Mouse (Mus musculus) CH12.LX (cell line): Measurements from ENCODE around the gene Slc16a3. TPM values are rescaled to one million over a fixed set of nuclear protein-coding genes. Genes with fewer than 3 reads are reported as not detected.

Experiments
- DNase-seq: peaks from one replicate; pipeline ENCODE4 v3.0.0-alpha.2; 2013; ENCODE audit errors: extremely low read depth
- H3K27ac ChIP-seq: 2 replicates; pipeline ENCODE4 v1.5.1; 2012; ENCODE audit warnings: low read depth, mild to moderate bottlenecking, control low read depth, moderate library complexity; ENCODE audit not compliant: insufficient read depth
- H3K27me3 ChIP-seq: replicated peaks from 2 replicates; pipeline ENCODE3; 2012; ENCODE audit warnings: inconsistent platforms
- H3K36me3 ChIP-seq, 2 experiments: replicated peaks in 1 of 2; 2 replicates each; pipeline versions ENCODE3 to v1.6.1; 2012; ENCODE audit warnings: inconsistent platforms in 1 of 2, low read length in 1 of 2, mild to moderate bottlenecking in 1 of 2, mixed read lengths in 1 of 2, moderate library complexity in 1 of 2; ENCODE audit not compliant: control insufficient read depth in 1 of 2, insufficient read depth in 1 of 2
- H3K4me1 ChIP-seq, 2 experiments: 2 replicates each; pipeline ENCODE4 v1.6.1; 2012; ENCODE audit warnings: inconsistent platforms in 1 of 2, moderate library complexity in 1 of 2; ENCODE audit not compliant: insufficient read depth in 2 of 2, control insufficient read depth in 1 of 2
- H3K4me2 ChIP-seq: 2 replicates; pipeline ENCODE4 v1.6.1; 2012; ENCODE audit warnings: low read depth, mild to moderate bottlenecking, control low read depth; ENCODE audit not compliant: poor library complexity, insufficient read depth, severe bottlenecking
- H3K4me3 ChIP-seq, 3 experiments: fragments of 150-350 bp in 1 of 3; sonication (generic) in 1 of 3; replicated peaks in 1 of 3; 2 replicates each; pipeline versions ENCODE3 to v1.5.1; 2011 to 2012; ENCODE audit warnings: low read depth in 2 of 3, low read length in 2 of 3, mild to moderate bottlenecking in 2 of 3, moderate library complexity in 2 of 3, control low read depth in 1 of 3, improper control_type of control experiment in 1 of 3, inconsistent platforms in 1 of 3, mixed read lengths in 1 of 3; ENCODE audit not compliant: poor library complexity in 1 of 3
- H3K79me2 ChIP-seq: replicated peaks from 2 replicates; pipeline ENCODE4 v1.6.1; 2012; ENCODE audit warnings: mild to moderate bottlenecking, moderate library complexity; ENCODE audit not compliant: control insufficient read depth, poor library complexity, insufficient read depth, severe bottlenecking; ENCODE audit errors: extremely low read depth
- H3K9ac ChIP-seq: 2 replicates; pipeline ENCODE4 v1.6.1; 2012; ENCODE audit warnings: low read depth, mild to moderate bottlenecking, control low read depth, moderate library complexity; ENCODE audit not compliant: insufficient read depth
- H3K9me3 ChIP-seq: replicated peaks from 2 replicates; pipeline ENCODE3; 2012; ENCODE audit warnings: low read length, inconsistent platforms, mixed read lengths
- BHLHE40 ChIP-seq: IDR thresholded peaks from 2 replicates; pipeline ENCODE4 v1.6.1; 2011; ENCODE audit warnings: mild to moderate bottlenecking, low read depth, low read length, improper control_type of control experiment
- EP300 ChIP-seq: IDR thresholded peaks from 2 replicates; pipeline ENCODE4 v1.6.1; 2011; ENCODE audit warnings: low read length, improper control_type of control experiment
- IRF4 ChIP-seq: IDR thresholded peaks from 2 replicates; pipeline ENCODE4 v1.6.1; 2014; ENCODE audit warnings: low read depth, mild to moderate bottlenecking, inconsistent platforms, low read length, improper control_type of control experiment
- JUND ChIP-seq: conservative IDR thresholded peaks from 2 replicates; pipeline ENCODE4 v1.6.1; 2011; ENCODE audit warnings: low read depth, low read length, improper control_type of control experiment
- SMC3 ChIP-seq: IDR thresholded peaks from 2 replicates; pipeline ENCODE4 v1.6.1; 2011; ENCODE audit warnings: low read depth, low read length, improper control_type of control experiment
- USF1 ChIP-seq: IDR thresholded peaks from 2 replicates; pipeline ENCODE4 v1.6.1; 2014; ENCODE audit warnings: low read depth, mild to moderate bottlenecking, inconsistent platforms, low read length, improper control_type of control experiment
- ZKSCAN1 ChIP-seq: IDR thresholded peaks from 2 replicates; pipeline ENCODE4 v1.6.1; 2012; ENCODE audit warnings: low read depth, inconsistent platforms, low read length, improper control_type of control experiment, borderline replicate concordance
- dilution Hi-C: fragments of 300-500 bp; cut with MboI; formaldehyde crosslinking; loops from 2 replicates; pipeline ENCODE4 v1.14.3; 2020; ENCODE audit warnings: low sequenced_read_pairs; ENCODE audit not compliant: extremely low pct_unique_long_range_greater_than_20kb, extremely low pct_ligation_motif_present
- in situ Hi-C: fragments of 300-500 bp; cut with MboI; formaldehyde crosslinking; loops from 3 replicates; pipeline ENCODE4 v1.14.3; 2019; ENCODE audit warnings: low sequenced_read_pairs, low pct_ligation_motif_present, low pct_unique_long_range_greater_than_20kb, mixed read lengths
- polyA plus RNA-seq: library from polyadenylated mRNA; unstranded; fragments of >175 nt; gene quantifications from 2 replicates; pipeline ENCODE4 v1.2.1, GENCODE M21; 2012; ENCODE audit warnings: low read depth; ENCODE audit not compliant: insufficient read length
- total RNA-seq, 2 experiments: library from RNA; depleted of rRNA; stranded (reverse); fragments of 300-350 nt in 1 of 2; fragments of >200 nt in 1 of 2; gene quantifications; 2 replicates each; pipeline ENCODE4 v1.2.3; 2012 to 2014

Slc16a3 gene
- total and polyA plus RNA-seq, 3 experiments, result 9.7 to 388 (median 130) TPM

DNA sequence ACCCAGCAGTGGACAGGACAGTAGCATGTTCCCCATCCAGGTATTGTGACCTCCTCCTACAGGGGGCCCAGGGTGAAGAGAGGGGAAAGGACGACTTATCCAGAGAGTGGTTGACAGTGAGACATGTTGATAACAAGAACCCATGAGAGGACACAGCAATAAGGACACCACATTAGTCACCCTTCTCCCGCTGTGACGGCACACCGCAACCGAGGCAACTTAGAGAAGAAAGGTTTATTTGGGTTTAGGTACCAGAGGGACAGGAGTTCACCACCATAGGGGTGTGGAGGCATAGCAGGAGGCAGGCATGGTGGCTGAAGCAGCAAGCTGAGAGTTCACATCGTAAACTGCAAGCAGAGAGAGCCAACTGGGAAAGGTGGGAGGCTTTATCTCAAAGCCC, 57.9 kb downstream of the Slc16a3 start:
- dilution Hi-C loops (no loop called here), in situ Hi-C loops (no loop called here)
- H3K27me3 ChIP-seq, result no peaks in the 10 kb centered on the region
- H3K9ac ChIP-seq, result no peak overlapping the region
- H3K4me3 ChIP-seq, result no peak overlapping the region
- TF ChIP-seq ZKSCAN1 (no peak), IRF4 (no peak), JUND (no peak)
- TF ChIP-seq, all 38 proteins: peak for 0
- Histone ChIP-seq H3K4me2 (no peak overlapping the region), H3K4me1 (peaks cover 3 to 7% of the 10 kb centered on the region in 2 experiments; a peak in 1 of 4 replicates), H3K9me3 (no peaks in the 10 kb centered on the region), H3K36me3 (peaks cover 0 to 2% of the 10 kb centered on the region in 2 experiments), H3K79me2 (no peaks in the 10 kb centered on the region), H3K27ac (no peak overlapping the region)
- DNase-seq, result no peak

DNA sequence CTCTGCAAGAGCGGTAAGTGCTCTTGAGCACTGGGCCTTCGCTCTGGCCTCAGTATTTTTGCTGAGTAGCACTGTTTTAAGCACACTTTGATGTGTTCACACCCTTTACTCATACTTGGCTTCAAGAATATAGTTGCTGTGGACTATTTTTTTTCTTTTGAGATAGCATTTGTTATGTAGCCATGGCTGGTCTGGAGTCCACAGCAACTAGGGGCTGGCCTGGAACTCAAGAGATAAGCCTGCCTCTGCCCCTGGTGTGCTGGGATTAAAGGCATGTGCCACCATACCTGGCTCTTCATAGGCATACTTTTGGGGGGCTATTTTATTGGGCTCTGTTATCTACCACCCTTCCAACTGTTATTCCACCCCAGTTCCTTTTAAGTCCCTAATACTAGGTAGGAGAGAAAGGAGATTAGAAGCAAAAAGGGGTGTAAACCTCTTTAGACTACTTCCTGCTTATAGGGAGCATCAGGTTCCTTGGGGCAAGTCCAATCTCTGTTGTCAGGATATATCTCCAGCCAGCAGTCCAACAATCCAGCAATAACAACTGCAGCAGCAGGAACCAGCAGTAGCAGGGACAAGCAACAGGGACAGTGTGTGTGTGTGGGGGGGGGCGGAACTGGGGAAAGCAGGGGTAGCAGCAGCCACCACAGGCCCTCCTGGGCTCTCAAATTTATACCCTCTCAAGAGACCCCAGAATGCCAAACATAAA, 61.9 kb downstream of the Slc16a3 start:
- Histone ChIP-seq H3K79me2 (no peaks in the 10 kb centered on the region), H3K4me2 (no peak overlapping the region), H3K27me3 (peaks cover 8% of the 10 kb centered on the region), H3K4me1 (no peaks in the 10 kb centered on the region), H3K9me3 (no peaks in the 10 kb centered on the region), H3K36me3 (no peaks in the 10 kb centered on the region), H3K9ac (no peak overlapping the region), H3K4me3 (no peak overlapping the region), H3K27ac (no peak overlapping the region)
- in situ Hi-C loops (no loop called here), dilution Hi-C loops (no loop called here)
- TF ChIP-seq EP300 (no peak), BHLHE40 (no peak), SMC3 (no peak), USF1 (no peak), ZKSCAN1 (no peak)
- no peak for DNase-seq

Other genes with a start within 250 kb of the Slc16a3 start
- 101 and 103 TPM in 2 replicates for gene Cenpx, start 234.7 kb upstream of the Slc16a3 start, total RNA-seq (2012; rRNA removed)
- 72.3 and 76.5 TPM in 2 replicates for gene Cenpx, start 234.7 kb upstream of the Slc16a3 start, total RNA-seq (2014; rRNA removed)
- 122 and 131 TPM in 2 replicates for gene Cenpx, start 234.7 kb upstream of the Slc16a3 start, polyA plus RNA-seq
- gene Lrrc45, start 234.6 kb upstream of the Slc16a3 start, total RNA-seq (2012; rRNA removed), result 31.3 and 35.6 TPM in 2 replicates
- gene Lrrc45, start 234.6 kb upstream of the Slc16a3 start, total RNA-seq (2014; rRNA removed), result 11.7 and 12.9 TPM in 2 replicates
- 20.3 and 23.8 TPM in 2 replicates for gene Lrrc45, start 234.6 kb upstream of the Slc16a3 start, polyA plus RNA-seq
- gene Rac3, start 227.0 kb upstream of the Slc16a3 start, total RNA-seq (2012; rRNA removed), result 8.9 and 9.9 TPM in 2 replicates
- gene Rac3, start 227.0 kb upstream of the Slc16a3 start, total RNA-seq (2014; rRNA removed), result 2.9 and 3.4 TPM in 2 replicates
- gene Rac3, start 227.0 kb upstream of the Slc16a3 start, polyA plus RNA-seq, result 5.5 and 8.3 TPM in 2 replicates
- gene Dcxr, start 221.2 kb upstream of the Slc16a3 start, total RNA-seq (2012; rRNA removed), result 49.4 and 74.7 TPM in 2 replicates
- gene Dcxr, start 221.2 kb upstream of the Slc16a3 start, total RNA-seq (2014; rRNA removed), result 24.1 and 24.8 TPM in 2 replicates
- 23.3 and 23.5 TPM in 2 replicates for gene Dcxr, start 221.2 kb upstream of the Slc16a3 start, polyA plus RNA-seq
- gene Cbr2, start 216.4 kb upstream of the Slc16a3 start, total RNA-seq (2012; rRNA removed), result 0.21 and 0.25 TPM in 2 replicates
- gene Cbr2, start 216.4 kb upstream of the Slc16a3 start, total RNA-seq (2014; rRNA removed), result not detected in 2 replicates
- not detected in 2 replicates for gene Cbr2, start 216.4 kb upstream of the Slc16a3 start, polyA plus RNA-seq
- gene Hmga1b, start 185.7 kb upstream of the Slc16a3 start, total RNA-seq (2012; rRNA removed), result 167 and 203 TPM in 2 replicates
- 105 and 126 TPM in 2 replicates for gene Hmga1b, start 185.7 kb upstream of the Slc16a3 start, total RNA-seq (2014; rRNA removed)
- 368 and 414 TPM in 2 replicates for gene Hmga1b, start 185.7 kb upstream of the Slc16a3 start, polyA plus RNA-seq
- 10.0 and 10.4 TPM in 2 replicates for gene Rfng, start 164.3 kb upstream of the Slc16a3 start, total RNA-seq (2012; rRNA removed)
- 3.8 and 4.3 TPM in 2 replicates for gene Rfng, start 164.3 kb upstream of the Slc16a3 start, total RNA-seq (2014; rRNA removed)
- 14.2 and 17.6 TPM in 2 replicates for gene Rfng, start 164.3 kb upstream of the Slc16a3 start, polyA plus RNA-seq
- gene Gps1, start 164.2 kb upstream of the Slc16a3 start, total RNA-seq (2012; rRNA removed), result 174 and 254 TPM in 2 replicates
- gene Gps1, start 164.2 kb upstream of the Slc16a3 start, total RNA-seq (2014; rRNA removed), result 184 and 188 TPM in 2 replicates
- gene Gps1, start 164.2 kb upstream of the Slc16a3 start, polyA plus RNA-seq, result 141 and 158 TPM in 2 replicates
- 120 and 164 TPM in 2 replicates for gene Dus1l, start 152.1 kb upstream of the Slc16a3 start, total RNA-seq (2012; rRNA removed)
- gene Dus1l, start 152.1 kb upstream of the Slc16a3 start, total RNA-seq (2014; rRNA removed), result 98.7 and 105 TPM in 2 replicates
- gene Dus1l, start 152.1 kb upstream of the Slc16a3 start, polyA plus RNA-seq, result 155 and 165 TPM in 2 replicates
- gene Fasn, start 123.9 kb upstream of the Slc16a3 start, total RNA-seq (2012; rRNA removed), result 186 and 279 TPM in 2 replicates
- 109 and 116 TPM in 2 replicates for gene Fasn, start 123.9 kb upstream of the Slc16a3 start, total RNA-seq (2014; rRNA removed)
- gene Fasn, start 123.9 kb upstream of the Slc16a3 start, polyA plus RNA-seq, result 241 and 300 TPM in 2 replicates
- gene Ccdc57, start 15.6 kb upstream of the Slc16a3 start, total RNA-seq (2012; rRNA removed), result 4.6 and 5.4 TPM in 2 replicates
- 2.3 and 2.7 TPM in 2 replicates for gene Ccdc57, start 15.6 kb upstream of the Slc16a3 start, total RNA-seq (2014; rRNA removed)
- 6.0 and 6.2 TPM in 2 replicates for gene Ccdc57, start 15.6 kb upstream of the Slc16a3 start, polyA plus RNA-seq
- 92.1 and 96.8 TPM in 2 replicates for gene Csnk1d, start 42.9 kb downstream of the Slc16a3 start, total RNA-seq (2012; rRNA removed)
- 77.7 and 77.8 TPM in 2 replicates for gene Csnk1d, start 42.9 kb downstream of the Slc16a3 start, total RNA-seq (2014; rRNA removed)
- 134 and 136 TPM in 2 replicates for gene Csnk1d, start 42.9 kb downstream of the Slc16a3 start, polyA plus RNA-seq
- gene Cd7, start 90.9 kb downstream of the Slc16a3 start, total RNA-seq (2012; rRNA removed), result 0.84 and 2.7 TPM in 2 replicates
- 0.51 and 0.82 TPM in 2 replicates for gene Cd7, start 90.9 kb downstream of the Slc16a3 start, total RNA-seq (2014; rRNA removed)
- 0.67 and 1.0 TPM in 2 replicates for gene Cd7, start 90.9 kb downstream of the Slc16a3 start, polyA plus RNA-seq
- not detected in 2 replicates for gene Sectm1b, start 115.1 kb downstream of the Slc16a3 start, total RNA-seq (2012; rRNA removed)
- not detected in 2 replicates for gene Sectm1b, start 115.1 kb downstream of the Slc16a3 start, total RNA-seq (2014; rRNA removed)
- not detected in 2 replicates for gene Sectm1b, start 115.1 kb downstream of the Slc16a3 start, polyA plus RNA-seq
- gene Sectm1a, start 132.7 kb downstream of the Slc16a3 start, total RNA-seq (2012; rRNA removed), result 0.08 TPM in 1 of 2 replicates, not detected in the other
- not detected in 2 replicates for gene Sectm1a, start 132.7 kb downstream of the Slc16a3 start, total RNA-seq (2014; rRNA removed)
- not detected in 2 replicates for gene Sectm1a, start 132.7 kb downstream of the Slc16a3 start, polyA plus RNA-seq
- gene Tex19.2, start 170.2 kb downstream of the Slc16a3 start, total RNA-seq (2012; rRNA removed), result 0.64 and 0.92 TPM in 2 replicates
- 1.4 and 1.5 TPM in 2 replicates for gene Tex19.2, start 170.2 kb downstream of the Slc16a3 start, total RNA-seq (2014; rRNA removed)
- 2.3 and 2.4 TPM in 2 replicates for gene Tex19.2, start 170.2 kb downstream of the Slc16a3 start, polyA plus RNA-seq
- 0.21 TPM in 1 of 2 replicates, not detected in the other for gene Tex19.1, start 197.7 kb downstream of the Slc16a3 start, total RNA-seq (2012; rRNA removed)
- 0.51 and 0.95 TPM in 2 replicates for gene Tex19.1, start 197.7 kb downstream of the Slc16a3 start, total RNA-seq (2014; rRNA removed)
- 0.35 and 0.57 TPM in 2 replicates for gene Tex19.1, start 197.7 kb downstream of the Slc16a3 start, polyA plus RNA-seq
- gene Uts2r, start 211.8 kb downstream of the Slc16a3 start, total RNA-seq (2012; rRNA removed), result not detected in 2 replicates
- not detected in 2 replicates for gene Uts2r, start 211.8 kb downstream of the Slc16a3 start, total RNA-seq (2014; rRNA removed)
- gene Uts2r, start 211.8 kb downstream of the Slc16a3 start, polyA plus RNA-seq, result not detected in 2 replicates